Mouse (Mus musculus): Measurements from ENCODE around the gene Tex50. TPM values are rescaled to one million over a fixed set of nuclear protein-coding genes. Genes with fewer than 3 reads are reported as not detected.

Gene Tex50
- total RNA-seq, 2 experiments from 2014 or later = not detected

DNA sequence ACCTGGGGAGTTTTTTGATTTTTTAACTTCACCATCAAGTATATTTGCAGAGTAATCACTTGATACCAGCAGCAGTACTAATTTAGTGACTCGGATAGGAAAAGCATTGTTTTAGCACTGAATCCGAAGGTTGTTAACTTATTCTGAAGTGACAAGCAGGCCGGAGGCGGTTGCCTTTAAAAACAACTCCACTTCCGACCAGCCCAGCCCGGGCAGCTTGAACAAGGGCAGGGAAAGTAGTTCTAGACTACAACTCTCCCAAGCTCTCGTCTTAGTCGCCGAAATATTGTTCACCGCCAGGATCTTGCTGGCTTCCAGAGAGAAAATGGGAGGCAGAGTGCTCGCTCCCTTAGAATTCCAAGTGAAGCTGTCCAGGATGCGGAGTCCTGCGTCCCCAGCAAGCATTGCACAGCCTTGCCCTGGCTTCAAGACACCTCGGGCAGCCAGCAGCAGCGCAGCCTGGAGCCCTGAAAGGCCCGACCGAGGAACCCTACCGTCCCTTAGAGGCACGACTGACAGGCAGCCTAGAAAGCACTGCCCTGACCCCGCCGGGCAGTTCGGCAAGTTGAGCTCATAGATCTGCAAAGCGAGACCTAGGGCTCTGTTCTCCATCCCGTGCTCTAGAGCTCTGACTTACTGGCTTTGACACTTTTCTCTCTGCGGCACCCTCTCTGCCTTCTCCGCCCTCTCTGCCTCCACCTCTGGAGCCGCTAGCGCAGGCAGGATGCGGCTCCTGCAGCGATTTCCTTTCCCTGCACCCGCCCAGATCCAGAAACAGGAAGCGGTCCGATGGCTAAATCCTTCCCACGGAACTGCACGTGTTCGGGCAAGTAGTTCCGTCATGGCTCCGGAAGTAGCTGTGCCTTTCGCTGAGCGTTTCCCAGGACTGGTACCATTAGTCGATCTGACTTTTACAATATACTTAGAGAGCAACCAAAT lies 28.1 kb downstream of the Tex50 start, which contains the start of gene Klhl20:
Klhl20 (minus strand) TSS at position 786 of the 939 bp plus-strand sequence.
- intact Hi-C loops (cut with DNase I; ENCODE audit: low total_unique reads) = no loop called here
- DNase-seq = peak; percentile 90

DNA sequence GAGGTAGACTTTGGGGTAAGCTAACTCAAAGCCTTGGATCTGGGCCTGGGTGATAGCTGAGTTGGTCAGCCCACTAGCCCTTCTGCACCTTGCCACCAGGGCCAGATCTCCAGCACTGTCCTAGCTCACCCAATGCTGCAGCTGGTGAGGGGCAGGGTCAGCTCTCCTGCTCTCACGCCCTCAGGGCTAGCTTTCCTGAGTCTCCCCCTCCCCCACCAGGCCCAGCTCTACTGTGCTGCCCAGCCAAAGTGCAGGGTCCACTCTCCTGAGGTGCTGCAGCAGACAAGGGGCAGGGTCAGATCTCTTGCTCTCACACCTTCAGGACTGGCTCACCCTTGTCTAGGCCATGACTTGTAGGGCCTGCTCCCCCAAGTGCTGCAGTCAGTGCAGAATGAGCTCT lies 32.7 kb downstream of the Tex50 start:
- no peak for DNase-seq
- intact Hi-C loops (cut with DNase I; ENCODE audit: low total_unique reads) = no loop called here

DNA sequence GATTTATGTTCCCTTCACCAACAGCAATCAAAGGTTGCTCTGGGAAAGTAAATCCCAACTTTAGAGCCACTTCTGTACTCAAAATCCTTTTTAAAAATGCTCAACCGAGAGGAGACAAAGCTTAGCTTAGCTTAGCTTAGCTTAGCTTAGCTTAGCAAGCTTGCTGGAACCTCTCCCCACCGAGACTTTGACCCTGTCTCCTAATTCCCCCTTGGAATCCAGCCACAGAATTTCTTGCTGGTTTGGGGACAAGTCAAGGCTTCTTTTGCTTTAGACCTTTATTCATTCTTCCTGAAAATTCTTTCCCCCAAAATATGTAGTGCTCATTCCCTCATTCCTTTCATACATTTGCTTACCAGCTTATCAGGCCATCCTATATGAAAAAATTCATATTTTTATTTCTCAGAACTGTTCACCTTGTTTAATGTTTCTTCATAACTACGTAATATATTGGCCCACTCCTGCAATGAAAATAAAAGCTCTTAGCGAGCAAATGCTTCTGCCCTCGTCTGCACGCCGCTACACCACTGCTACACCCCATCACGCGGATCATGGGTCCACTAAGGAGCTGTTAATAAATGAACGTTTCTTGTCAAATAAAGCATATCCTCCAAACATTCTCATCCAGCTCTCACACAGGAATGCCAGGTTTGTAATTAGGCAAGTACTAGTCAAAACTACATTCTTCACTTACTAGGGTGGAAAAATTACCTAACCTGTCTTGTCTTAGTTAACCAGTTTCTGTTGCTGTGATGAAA lies 36.3 kb downstream of the Tex50 start:
- DNase-seq = no peak
- intact Hi-C loops (cut with DNase I; ENCODE audit: low total_unique reads) = no loop called here

DNA sequence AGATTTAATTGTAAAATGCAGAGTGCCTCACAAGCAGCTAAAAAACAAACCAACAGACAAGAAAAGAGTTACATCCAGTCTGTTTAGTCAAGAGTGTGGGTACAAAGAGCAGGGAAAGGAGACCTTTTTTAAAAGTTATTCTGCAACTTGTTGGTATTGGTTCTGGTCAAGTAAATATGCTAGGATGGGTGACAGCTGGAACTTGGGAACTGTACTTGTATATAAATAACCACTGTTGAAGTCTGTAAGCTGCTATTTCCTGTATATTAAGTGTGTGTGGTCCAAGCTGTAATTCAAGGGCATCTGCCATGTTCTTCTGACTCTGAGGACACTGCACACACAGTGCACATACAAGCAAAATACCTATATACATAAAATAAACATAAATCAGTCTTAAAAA lies 44.5 kb downstream of the Tex50 start:
- intact Hi-C loops (cut with DNase I; ENCODE audit: low total_unique reads) = no loop called here
- no peak for DNase-seq

DNA sequence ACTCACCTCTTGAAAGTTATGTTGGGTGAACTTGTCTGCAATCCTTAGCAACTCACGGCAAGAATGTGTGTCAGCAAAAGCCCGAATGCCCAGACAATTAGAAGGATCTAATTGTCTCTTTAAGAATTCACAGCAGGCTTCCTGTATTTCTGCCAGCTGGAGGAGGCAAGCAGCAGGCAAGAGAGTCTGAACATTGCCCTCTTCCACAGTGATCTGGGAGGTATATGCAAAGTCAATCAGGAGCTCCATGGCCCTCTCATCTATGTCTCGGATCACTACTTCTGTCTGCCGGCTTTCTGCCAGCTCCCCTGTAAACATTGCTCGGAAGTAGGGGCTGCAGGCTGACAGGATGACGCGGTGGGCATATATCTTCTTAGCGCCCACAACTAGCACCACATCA lies 49.9 kb downstream of the Tex50 start:
- DNase-seq = no peak
- intact Hi-C loops (cut with DNase I; ENCODE audit: low total_unique reads) = no loop called here

Other genes with a start within 250 kb of the Tex50 start
- under 1 TPM; 0.14 to 0.29 TPM for gene Serpinc1, start 180.7 kb downstream of the Tex50 start, total RNA-seq (2021)
- 1 to 10 TPM; 4.6 to 9.1 TPM for gene Zbtb37, start 124.5 kb downstream of the Tex50 start, total RNA-seq (2021)
- gene Dars2, start 88.7 kb downstream of the Tex50 start, total RNA-seq (2021) = 10 to 100 TPM in 1 of 2 experiments, 1 to 10 TPM in 1; 9.9 to 10.2 TPM
- gene Cenpl, start 88.6 kb downstream of the Tex50 start, total RNA-seq (2021) = 1 to 10 TPM; 1.2 to 1.4 TPM
- gene Klhl20, start 27.8 kb downstream of the Tex50 start, total RNA-seq (2021) = 10 to 100 TPM in 1 of 2 experiments, 1 to 10 TPM in 1; 9.3 to 10.2 TPM
- gene Ankrd45, start 16.6 kb downstream of the Tex50 start, total RNA-seq (2021) = not detected
- gene Prdx6, start 91.9 kb upstream of the Tex50 start, total RNA-seq (2021) = 10 to 100 TPM; 70.1 to 78.6 TPM
- not detected for gene Tnfsf4, start 236.1 kb upstream of the Tex50 start, total RNA-seq (2021)